Mouse (Mus musculus) CH12.LX (cell line): Measurements from ENCODE around the gene Serpine1. TPM values are rescaled to one million over a fixed set of nuclear protein-coding genes. Genes with fewer than 3 reads are reported as not detected.

Experiments
- DNase-seq: peaks from one replicate; pipeline ENCODE4 v3.0.0-alpha.2; 2013; ENCODE audit errors: extremely low read depth
- H3K27ac ChIP-seq: 2 replicates; pipeline ENCODE4 v1.5.1; 2012; ENCODE audit warnings: low read depth, mild to moderate bottlenecking, control low read depth, moderate library complexity; ENCODE audit not compliant: insufficient read depth
- H3K27me3 ChIP-seq: replicated peaks from 2 replicates; pipeline ENCODE3; 2012; ENCODE audit warnings: inconsistent platforms
- H3K36me3 ChIP-seq, 2 experiments: replicated peaks in 1 of 2; 2 replicates each; pipeline versions ENCODE3 to v1.6.1; 2012; ENCODE audit warnings: inconsistent platforms in 1 of 2, low read length in 1 of 2, mild to moderate bottlenecking in 1 of 2, mixed read lengths in 1 of 2, moderate library complexity in 1 of 2; ENCODE audit not compliant: control insufficient read depth in 1 of 2, insufficient read depth in 1 of 2
- H3K4me1 ChIP-seq, 2 experiments: 2 replicates each; pipeline ENCODE4 v1.6.1; 2012; ENCODE audit warnings: inconsistent platforms in 1 of 2, moderate library complexity in 1 of 2; ENCODE audit not compliant: insufficient read depth in 2 of 2, control insufficient read depth in 1 of 2
- H3K4me2 ChIP-seq: 2 replicates; pipeline ENCODE4 v1.6.1; 2012; ENCODE audit warnings: low read depth, mild to moderate bottlenecking, control low read depth; ENCODE audit not compliant: poor library complexity, insufficient read depth, severe bottlenecking
- H3K4me3 ChIP-seq, 3 experiments: fragments of 150-350 bp in 1 of 3; sonication (generic) in 1 of 3; replicated peaks in 1 of 3; 2 replicates each; pipeline versions ENCODE3 to v1.5.1; 2011 to 2012; ENCODE audit warnings: low read depth in 2 of 3, low read length in 2 of 3, mild to moderate bottlenecking in 2 of 3, moderate library complexity in 2 of 3, control low read depth in 1 of 3, improper control_type of control experiment in 1 of 3, inconsistent platforms in 1 of 3, mixed read lengths in 1 of 3; ENCODE audit not compliant: poor library complexity in 1 of 3
- H3K79me2 ChIP-seq: replicated peaks from 2 replicates; pipeline ENCODE4 v1.6.1; 2012; ENCODE audit warnings: mild to moderate bottlenecking, moderate library complexity; ENCODE audit not compliant: control insufficient read depth, poor library complexity, insufficient read depth, severe bottlenecking; ENCODE audit errors: extremely low read depth
- H3K9ac ChIP-seq: 2 replicates; pipeline ENCODE4 v1.6.1; 2012; ENCODE audit warnings: low read depth, mild to moderate bottlenecking, control low read depth, moderate library complexity; ENCODE audit not compliant: insufficient read depth
- H3K9me3 ChIP-seq: replicated peaks from 2 replicates; pipeline ENCODE3; 2012; ENCODE audit warnings: low read length, inconsistent platforms, mixed read lengths
- CHD1 ChIP-seq: IDR thresholded peaks from 2 replicates; pipeline ENCODE4 v1.6.1; 2012; ENCODE audit warnings: low read depth, low read length, improper control_type of control experiment, inconsistent platforms
- ELF1 ChIP-seq: IDR thresholded peaks from 2 replicates; pipeline ENCODE4 v1.6.1; 2014; ENCODE audit warnings: low read depth, mild to moderate bottlenecking, inconsistent platforms, low read length, improper control_type of control experiment
- EP300 ChIP-seq: IDR thresholded peaks from 2 replicates; pipeline ENCODE4 v1.6.1; 2011; ENCODE audit warnings: low read length, improper control_type of control experiment
- ETS1 ChIP-seq: conservative IDR thresholded peaks from 2 replicates; pipeline ENCODE4 v1.6.1; 2012; ENCODE audit warnings: low read depth, mild to moderate bottlenecking, inconsistent platforms, low read length, improper control_type of control experiment, moderate library complexity
- GABPA ChIP-seq: IDR thresholded peaks from 2 replicates; pipeline ENCODE4 v1.6.1; 2012; ENCODE audit warnings: low read depth, low read length, improper control_type of control experiment, inconsistent platforms; ENCODE audit not compliant: insufficient replicate concordance
- HCFC1 ChIP-seq: IDR thresholded peaks from 2 replicates; pipeline ENCODE4 v1.6.1; 2012; ENCODE audit warnings: low read depth, mild to moderate bottlenecking, inconsistent platforms, low read length, improper control_type of control experiment
- IRF4 ChIP-seq: IDR thresholded peaks from 2 replicates; pipeline ENCODE4 v1.6.1; 2014; ENCODE audit warnings: low read depth, mild to moderate bottlenecking, inconsistent platforms, low read length, improper control_type of control experiment
- JUN ChIP-seq: IDR thresholded peaks from 2 replicates; pipeline ENCODE4 v1.6.1; 2011; ENCODE audit warnings: low read depth, mild to moderate bottlenecking, low read length, improper control_type of control experiment, moderate library complexity; ENCODE audit not compliant: insufficient read depth
- KAT2A ChIP-seq: IDR thresholded peaks from 2 replicates; pipeline ENCODE4 v1.6.1; 2012; ENCODE audit warnings: low read length, improper control_type of control experiment, inconsistent platforms; ENCODE audit not compliant: insufficient replicate concordance
- MAFK ChIP-seq: IDR thresholded peaks from 2 replicates; pipeline ENCODE4 v1.6.1; 2011; ENCODE audit warnings: low read length, improper control_type of control experiment; ENCODE audit not compliant: insufficient replicate concordance
- MXI1 ChIP-seq: IDR thresholded peaks from 2 replicates; pipeline ENCODE4 v1.6.1; 2011; ENCODE audit warnings: mild to moderate bottlenecking, low read depth, low read length, improper control_type of control experiment
- PAX5 ChIP-seq: IDR thresholded peaks from 2 replicates; pipeline ENCODE4 v1.6.1; 2012; ENCODE audit warnings: low read length, inconsistent platforms, mixed read lengths
- POLR2A ChIP-seq: IDR thresholded peaks from 2 replicates; pipeline ENCODE4 v1.6.1; 2011; ENCODE audit warnings: low read depth, mild to moderate bottlenecking, improper control_type of control experiment, low read length
- POLR2AphosphoS2 ChIP-seq: IDR thresholded peaks from 2 replicates; pipeline ENCODE4 v1.6.1; 2011; ENCODE audit warnings: low read depth, low read length, improper control_type of control experiment
- RAD21 ChIP-seq: IDR thresholded peaks from 2 replicates; pipeline ENCODE4 v1.6.1; 2011; ENCODE audit warnings: low read depth, mild to moderate bottlenecking, low read length, improper control_type of control experiment, moderate library complexity
- RCOR1 ChIP-seq: conservative IDR thresholded peaks from 2 replicates; pipeline ENCODE4 v1.6.1; 2012; ENCODE audit warnings: low read depth, mild to moderate bottlenecking, inconsistent platforms, low read length, improper control_type of control experiment
- SIN3A ChIP-seq: IDR thresholded peaks from 2 replicates; pipeline ENCODE4 v1.6.1; 2012; ENCODE audit warnings: low read length, improper control_type of control experiment, inconsistent platforms
- UBTF ChIP-seq: IDR thresholded peaks from 2 replicates; pipeline ENCODE4 v1.6.1; 2012; ENCODE audit warnings: low read depth, mild to moderate bottlenecking, inconsistent platforms, low read length, improper control_type of control experiment, moderate library complexity
- ZKSCAN1 ChIP-seq: IDR thresholded peaks from 2 replicates; pipeline ENCODE4 v1.6.1; 2012; ENCODE audit warnings: low read depth, inconsistent platforms, low read length, improper control_type of control experiment, borderline replicate concordance
- ZMIZ1 ChIP-seq: IDR thresholded peaks from 2 replicates; pipeline ENCODE4 v1.6.1; 2012; ENCODE audit warnings: low read depth, mild to moderate bottlenecking, inconsistent platforms, low read length, improper control_type of control experiment
- ZNF384 ChIP-seq: IDR thresholded peaks from 2 replicates; pipeline ENCODE4 v1.6.1; 2012; ENCODE audit warnings: low read depth, low read length, improper control_type of control experiment, inconsistent platforms
- dilution Hi-C: fragments of 300-500 bp; cut with MboI; formaldehyde crosslinking; loops from 2 replicates; pipeline ENCODE4 v1.14.3; 2020; ENCODE audit warnings: low sequenced_read_pairs; ENCODE audit not compliant: extremely low pct_unique_long_range_greater_than_20kb, extremely low pct_ligation_motif_present
- in situ Hi-C: fragments of 300-500 bp; cut with MboI; formaldehyde crosslinking; loops from 3 replicates; pipeline ENCODE4 v1.14.3; 2019; ENCODE audit warnings: low sequenced_read_pairs, low pct_ligation_motif_present, low pct_unique_long_range_greater_than_20kb, mixed read lengths
- polyA plus RNA-seq: library from polyadenylated mRNA; unstranded; fragments of >175 nt; gene quantifications from 2 replicates; pipeline ENCODE4 v1.2.1, GENCODE M21; 2012; ENCODE audit warnings: low read depth; ENCODE audit not compliant: insufficient read length
- total RNA-seq, 2 experiments: library from RNA; depleted of rRNA; stranded (reverse); fragments of 300-350 nt in 1 of 2; fragments of >200 nt in 1 of 2; gene quantifications; 2 replicates each; pipeline ENCODE4 v1.2.3; 2012 to 2014

Serpine1 gene
- total and polyA plus RNA-seq, 3 experiments, result 0.51 to 1.8 (median 0.61) TPM

DNA sequence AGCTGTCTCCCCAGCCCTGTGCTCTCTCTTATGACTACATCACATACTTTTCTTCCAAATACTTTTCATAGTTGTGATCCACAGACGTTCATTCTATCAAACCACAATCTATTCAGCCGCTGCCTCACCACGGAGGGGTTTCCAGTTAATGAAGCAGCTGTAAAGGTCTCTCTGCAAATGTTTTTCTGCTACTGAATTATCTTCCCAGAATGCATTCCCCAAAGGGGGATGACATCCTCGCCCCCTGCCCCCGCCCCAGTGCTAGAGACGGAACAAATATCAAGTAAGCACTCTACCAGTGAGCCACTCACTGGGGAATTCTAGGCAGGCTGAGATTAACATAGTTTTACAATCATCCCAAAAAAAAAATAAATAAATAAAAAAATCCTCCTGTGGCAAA, 36.0 kb upstream of the Serpine1 start:
- H3K4me3 ChIP-seq, result no peak overlapping the region
- peaks cover 0 to 9% of the 10 kb centered on the region in 2 experiments; a peak in 2 of 4 replicates for H3K4me1 ChIP-seq
- peaks cover 24% of the 10 kb centered on the region for H3K9me3 ChIP-seq
- no peaks in the 10 kb centered on the region for H3K79me2 ChIP-seq
- H3K4me2 ChIP-seq, result no peak overlapping the region
- no peaks in the 10 kb centered on the region for H3K27me3 ChIP-seq
- in situ Hi-C loops, result no loop called here
- dilution Hi-C loops, result no loop called here
- DNase-seq, result no peak
- no peak overlapping the region for H3K27ac ChIP-seq
- TF ChIP-seq RAD21 (no peak), GABPA (no peak), SIN3A (no peak), PAX5 (no peak), EP300 (no peak), ELF1 (no peak), ZKSCAN1 (no peak), MAFK (no peak), RCOR1 (no peak), ETS1 (no peak), HCFC1 (no peak), IRF4 (no peak), POLR2A (no peak), POLR2AphosphoS2 (no peak), MXI1 (no peak), ZNF384 (no peak), UBTF (no peak), CHD1 (no peak), ZMIZ1 (no peak)
- TF ChIP-seq, all 38 proteins: peak for 0
- Histone ChIP-seq H3K36me3 (peaks cover 15 to 52% of the 10 kb centered on the region in 2 experiments), H3K9ac (no peak overlapping the region)

- no peak for TF ChIP-seq KAT2A
- TF ChIP-seq JUN, result no peak
- TF ChIP-seq RAD21, result no peak
- no peak for DNase-seq
- no peak overlapping the region for H3K27ac ChIP-seq
- no peaks in the 10 kb centered on the region for H3K79me2 ChIP-seq
- no peak overlapping the region for H3K4me2 ChIP-seq
- H3K4me1 ChIP-seq, result peaks cover 0 to 9% of the 10 kb centered on the region in 2 experiments; a peak in 2 of 4 replicates
- peaks cover 11 to 48% of the 10 kb centered on the region in 2 experiments for H3K36me3 ChIP-seq
- peaks cover 19% of the 10 kb centered on the region for H3K9me3 ChIP-seq
- no peaks in the 10 kb centered on the region for H3K27me3 ChIP-seq
- H3K9ac ChIP-seq, result no peak overlapping the region
- H3K4me3 ChIP-seq, result no peak overlapping the region
- in situ Hi-C loops (no loop called here), dilution Hi-C loops (no loop called here)
These were observed 35.6 kb upstream of the Serpine1 start for GRCm38 (mm10) chr5:137107670-137108069.
